Mouse (Mus musculus): ENCODE results near the gene Zmynd11. TPM values are rescaled to one million over a fixed set of nuclear protein-coding genes. Genes with fewer than 3 reads are reported as not detected.
"Not testable (repeated sequence)": the region's sequence is repeated elsewhere in the genome, so short reads cannot be mapped to it uniquely, and the experiment has no call there.

The Zmynd11 gene
- polyA plus RNA-seq, 1 experiment = 0.62 TPM

DNA sequence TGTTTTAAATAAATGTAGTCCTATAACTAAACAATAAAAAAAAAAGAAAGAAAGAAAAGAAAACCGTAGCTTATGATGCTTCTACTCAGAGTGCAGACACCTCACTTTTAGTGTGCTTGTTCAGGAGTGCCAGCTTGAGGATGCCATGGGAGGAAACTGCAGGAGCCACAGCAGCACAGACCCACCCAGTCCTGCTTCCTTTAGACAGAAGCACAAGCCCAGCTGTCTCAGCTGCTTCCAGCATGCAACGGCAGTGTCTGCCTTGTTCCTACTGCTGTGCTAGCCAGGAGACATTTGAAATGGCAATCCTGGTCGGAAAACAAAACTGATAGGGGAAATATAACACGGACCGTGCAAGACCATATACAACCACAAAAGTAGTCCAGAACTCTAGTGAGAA, 28.1 kb downstream of the Zmynd11 start:
- no peaks in the 10 kb centered on the region for H3K27me3 ChIP-seq (ENCODE audit: control insufficient read depth)
- H3K9me3 ChIP-seq (ENCODE audit: control insufficient read depth, low read length) = no peaks in the 10 kb centered on the region
- H3K4me3 ChIP-seq (replicated peaks) = no peak overlapping the region
- no peaks in the 10 kb centered on the region; the same call in none of the 2 replicates for H3K36me3 ChIP-seq (ENCODE audit: control insufficient read depth)
- no peak for TF ChIP-seq GATA1 (IDR thresholded peaks at IDR 0.05; ENCODE audit: low read length)
- TF ChIP-seq TAL1 (IDR thresholded peaks at IDR 0.05; ENCODE audit: low read length) = no peak
- H3K4me1 ChIP-seq (ENCODE audit: control insufficient read depth) = peaks cover 10% of the 10 kb centered on the region

DNA sequence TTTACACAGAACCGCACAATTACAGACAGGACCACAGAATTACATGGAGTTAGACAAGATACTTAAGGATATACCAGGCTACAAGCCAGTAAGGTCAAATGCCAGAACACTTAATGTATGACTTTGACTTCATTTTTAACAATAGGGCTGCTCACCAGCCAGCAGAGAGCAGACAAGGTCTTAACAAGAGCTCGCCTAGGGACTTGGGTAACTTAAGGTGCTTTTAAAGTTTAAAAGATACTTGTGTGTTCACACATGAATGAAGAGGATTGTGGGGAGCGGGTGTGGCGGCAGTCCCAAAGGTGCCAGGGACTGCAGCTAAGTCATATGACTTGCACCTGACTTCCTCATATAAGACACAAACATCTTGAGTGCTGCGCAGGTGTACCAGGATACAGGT, 32.9 kb downstream of the Zmynd11 start:
- H3K36me3 ChIP-seq (ENCODE audit: control insufficient read depth) = peaks cover 18% of the 10 kb centered on the region
- H3K27me3 ChIP-seq (ENCODE audit: control insufficient read depth) = not testable (repeated sequence)

DNA sequence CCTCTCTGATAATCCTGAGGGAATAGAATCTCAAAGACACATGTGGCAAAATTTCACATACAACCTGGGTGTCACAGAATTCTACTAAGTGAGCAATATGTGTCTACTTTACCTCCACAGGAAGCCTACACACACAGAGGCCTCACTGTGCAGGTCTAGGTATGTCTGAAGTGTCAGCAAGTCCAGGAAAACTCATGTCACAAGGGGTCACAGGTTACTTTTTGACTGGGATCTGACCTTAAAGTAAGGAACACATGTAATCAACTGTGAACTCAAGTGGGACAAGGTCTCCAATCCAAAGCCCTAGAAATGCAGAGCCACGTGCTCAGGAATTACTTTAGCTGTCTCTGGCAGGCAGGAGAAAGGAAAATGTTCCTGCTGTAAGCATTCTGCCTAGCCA, 36.1 kb downstream of the Zmynd11 start:
- H3K36me3 ChIP-seq (ENCODE audit: control insufficient read depth) = peaks cover 22% of the 10 kb centered on the region
- no peaks in the 10 kb centered on the region for H3K4me1 ChIP-seq (ENCODE audit: control insufficient read depth)

More for the DNA sequence above, 32.9 kb downstream of the Zmynd11 start:
- not testable (repeated sequence) for H3K9me3 ChIP-seq (ENCODE audit: control insufficient read depth, low read length); H3K4me3 ChIP-seq (replicated peaks); H3K4me1 ChIP-seq (ENCODE audit: control insufficient read depth)

DNA sequence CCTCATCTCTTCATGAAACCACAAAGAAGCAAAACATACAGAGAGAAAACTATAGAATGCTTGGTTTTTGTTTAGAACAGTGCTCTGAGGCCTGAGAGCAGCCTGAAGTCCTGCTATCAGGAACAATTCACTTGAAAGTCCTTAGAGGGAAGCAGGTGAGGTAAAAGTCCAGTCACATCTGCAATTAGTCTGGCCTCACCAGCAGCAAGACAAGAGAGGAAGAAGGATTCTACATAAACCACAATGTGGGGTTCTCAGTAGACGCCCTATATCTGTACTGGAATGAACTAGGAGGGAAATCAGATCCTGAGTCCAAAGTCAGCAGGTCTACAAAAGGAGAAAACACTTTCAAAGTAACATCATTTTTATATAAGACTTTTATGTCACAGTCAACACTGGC, 49.9 kb downstream of the Zmynd11 start:
- Histone ChIP-seq H3K36me3 (ENCODE audit: control insufficient read depth) (peaks cover 16% of the 10 kb centered on the region), H3K4me3 (replicated peaks) (no peak overlapping the region), H3K9me3 (ENCODE audit: control insufficient read depth, low read length) (no peaks in the 10 kb centered on the region), H3K4me1 (ENCODE audit: control insufficient read depth) (peaks cover 17% of the 10 kb centered on the region), H3K27me3 (ENCODE audit: control insufficient read depth) (no peaks in the 10 kb centered on the region)
- TF ChIP-seq TAL1 (IDR thresholded peaks at IDR 0.05; ENCODE audit: low read length) = no peak
- TF ChIP-seq GATA1 (IDR thresholded peaks at IDR 0.05; ENCODE audit: low read length) = no peak

More for the DNA sequence above, 36.1 kb downstream of the Zmynd11 start:
- no peak overlapping the region for H3K4me3 ChIP-seq (replicated peaks)
- TF ChIP-seq TAL1 (IDR thresholded peaks at IDR 0.05; ENCODE audit: low read length) (no peak), GATA1 (IDR thresholded peaks at IDR 0.05; ENCODE audit: low read length) (no peak)
- H3K9me3 ChIP-seq (ENCODE audit: control insufficient read depth, low read length) = no peaks in the 10 kb centered on the region
- no peaks in the 10 kb centered on the region for H3K27me3 ChIP-seq (ENCODE audit: control insufficient read depth)

DNA sequence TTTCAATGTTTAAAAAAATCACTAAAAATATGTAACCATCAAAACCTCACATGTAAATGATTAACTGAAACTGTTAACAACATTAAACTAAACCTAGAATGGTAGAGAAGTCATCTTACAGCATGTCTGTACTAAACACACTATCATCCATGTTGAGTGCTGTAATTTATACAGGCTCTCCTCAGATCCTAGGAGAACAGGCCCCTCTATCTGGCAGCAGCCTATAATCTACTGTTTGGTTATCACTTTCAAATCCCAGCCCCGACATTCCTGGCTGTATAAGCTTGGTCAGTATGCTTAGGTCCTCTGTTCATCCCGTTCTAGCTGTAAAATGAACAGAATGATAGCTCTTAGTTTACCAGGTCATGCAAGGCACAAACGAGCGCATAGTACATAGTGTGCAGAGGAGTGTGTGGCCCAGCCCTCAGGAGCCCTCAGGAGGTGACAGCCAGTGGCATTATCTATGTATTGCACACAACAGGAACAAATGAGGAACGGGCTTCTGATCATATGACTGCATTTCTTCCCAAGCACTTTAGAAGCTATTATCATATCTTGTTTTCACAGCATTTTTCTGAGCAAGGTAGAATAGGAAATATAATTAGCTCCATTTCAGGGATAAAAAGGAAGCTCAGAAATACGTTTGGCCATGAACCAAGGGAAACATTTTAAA, 51.5 kb downstream of the Zmynd11 start:
- Histone ChIP-seq H3K4me3 (replicated peaks) (peak overlapping the region; percentile 28), H3K9me3 (ENCODE audit: control insufficient read depth, low read length) (no peaks in the 10 kb centered on the region), H3K4me1 (ENCODE audit: control insufficient read depth) (peaks cover 17% of the 10 kb centered on the region), H3K36me3 (ENCODE audit: control insufficient read depth) (peaks cover 19% of the 10 kb centered on the region), H3K27me3 (ENCODE audit: control insufficient read depth) (no peaks in the 10 kb centered on the region)
- no peak for TF ChIP-seq GATA1 (IDR thresholded peaks at IDR 0.05; ENCODE audit: low read length)
- TF ChIP-seq TAL1 (IDR thresholded peaks at IDR 0.05; ENCODE audit: low read length) = no peak

DNA sequence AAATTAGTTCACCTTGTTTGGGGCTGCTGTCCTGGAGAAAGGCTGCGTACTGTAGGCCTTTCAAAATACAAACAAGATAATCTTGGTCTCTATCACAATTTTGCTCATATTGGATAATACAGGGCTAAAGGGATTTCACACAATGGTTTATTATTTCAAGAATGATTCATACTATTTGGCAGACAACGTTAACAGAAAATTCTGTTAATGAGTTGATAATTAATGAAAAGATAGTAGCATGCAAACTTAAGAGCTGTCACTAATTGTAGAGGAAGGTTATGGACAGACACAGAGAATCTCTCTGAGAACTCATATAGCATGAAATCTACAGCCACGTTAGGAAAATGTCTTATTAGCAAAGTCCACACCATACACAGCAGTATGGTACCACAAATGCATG, 52.2 kb downstream of the Zmynd11 start:
- no peaks in the 10 kb centered on the region for H3K9me3 ChIP-seq (ENCODE audit: control insufficient read depth, low read length)
- H3K36me3 ChIP-seq (ENCODE audit: control insufficient read depth) = peaks cover 20% of the 10 kb centered on the region
- no peaks in the 10 kb centered on the region for H3K27me3 ChIP-seq (ENCODE audit: control insufficient read depth)
- TF ChIP-seq TAL1 (IDR thresholded peaks at IDR 0.05; ENCODE audit: low read length) (no peak), GATA1 (IDR thresholded peaks at IDR 0.05; ENCODE audit: low read length) (no peak)
- no peak overlapping the region for H3K4me3 ChIP-seq (replicated peaks)
- H3K4me1 ChIP-seq (ENCODE audit: control insufficient read depth) = peaks cover 17% of the 10 kb centered on the region

DNA sequence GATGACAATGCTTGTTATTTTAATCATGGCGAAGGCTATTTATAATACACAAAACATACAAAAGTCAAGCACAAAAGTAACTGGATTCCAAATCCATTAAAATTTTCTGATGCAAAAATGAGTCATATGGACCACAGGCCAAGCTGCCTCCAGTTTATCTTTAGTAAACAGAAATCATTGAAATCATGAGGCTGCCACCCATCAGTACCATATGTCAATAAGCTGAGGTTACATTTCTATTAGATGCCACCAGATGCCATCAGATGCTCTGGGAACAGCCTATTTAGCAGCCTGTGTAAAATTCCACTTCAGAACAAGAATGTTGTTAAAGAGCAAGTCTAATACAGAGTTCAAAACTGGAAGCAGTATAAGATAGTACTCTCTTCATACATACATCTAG, 52.7 kb downstream of the Zmynd11 start:
- no peaks in the 10 kb centered on the region for H3K27me3 ChIP-seq (ENCODE audit: control insufficient read depth)
- peaks cover 17% of the 10 kb centered on the region for H3K4me1 ChIP-seq (ENCODE audit: control insufficient read depth)
- peaks cover 21% of the 10 kb centered on the region for H3K36me3 ChIP-seq (ENCODE audit: control insufficient read depth)
- no peaks in the 10 kb centered on the region for H3K9me3 ChIP-seq (ENCODE audit: control insufficient read depth, low read length)
- no peak overlapping the region for H3K4me3 ChIP-seq (replicated peaks)
- no peak for TF ChIP-seq TAL1 (IDR thresholded peaks at IDR 0.05; ENCODE audit: low read length)
- no peak for TF ChIP-seq GATA1 (IDR thresholded peaks at IDR 0.05; ENCODE audit: low read length)

DNA sequence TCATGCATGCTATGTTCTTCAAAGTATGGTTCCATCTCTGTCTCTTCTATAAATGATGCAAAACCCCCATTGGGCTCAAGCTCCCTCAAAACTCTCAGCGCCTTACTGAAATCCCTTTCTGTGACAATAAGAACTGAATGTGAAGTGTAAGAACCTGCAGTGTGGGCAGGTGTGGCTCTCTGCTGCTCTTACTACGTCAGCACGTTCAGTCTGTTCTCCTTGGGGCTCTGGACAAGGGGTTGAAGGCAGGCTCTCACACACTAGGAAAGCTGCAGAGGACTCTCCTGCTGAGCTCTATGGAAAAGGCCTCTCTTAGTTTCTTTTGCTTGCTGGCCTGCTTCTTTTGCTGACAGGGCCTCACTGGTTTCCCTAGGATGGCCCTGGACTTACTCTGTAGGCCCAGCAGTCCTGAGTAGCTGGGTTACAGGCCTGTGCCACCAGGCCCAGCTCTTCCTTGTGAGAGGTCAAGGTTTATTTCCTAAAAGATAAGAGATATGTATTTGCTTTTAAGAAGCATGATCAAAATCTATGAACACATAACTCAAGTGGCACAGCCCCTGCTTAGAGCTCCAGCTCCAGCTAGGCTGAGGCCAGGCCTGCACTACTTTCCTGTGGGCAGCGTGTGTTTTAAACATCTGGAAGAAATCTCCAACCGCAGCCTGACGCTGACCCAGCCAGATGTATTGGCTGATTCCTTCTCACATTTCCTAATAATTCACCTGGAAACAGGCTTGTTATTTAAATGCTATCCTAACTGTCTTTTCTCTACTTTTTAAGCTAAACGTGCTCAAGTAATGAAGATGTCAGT, 56.5 kb downstream of the Zmynd11 start:
- TF ChIP-seq GATA1 (IDR thresholded peaks at IDR 0.05; ENCODE audit: low read length) (no peak), TAL1 (IDR thresholded peaks at IDR 0.05; ENCODE audit: low read length) (no peak)
- Histone ChIP-seq H3K36me3 (ENCODE audit: control insufficient read depth) (peaks cover 18% of the 10 kb centered on the region), H3K4me3 (replicated peaks) (no peak overlapping the region), H3K4me1 (ENCODE audit: control insufficient read depth) (peaks cover 10% of the 10 kb centered on the region), H3K27me3 (ENCODE audit: control insufficient read depth) (no peaks in the 10 kb centered on the region), H3K9me3 (ENCODE audit: control insufficient read depth, low read length) (no peaks in the 10 kb centered on the region)

DNA sequence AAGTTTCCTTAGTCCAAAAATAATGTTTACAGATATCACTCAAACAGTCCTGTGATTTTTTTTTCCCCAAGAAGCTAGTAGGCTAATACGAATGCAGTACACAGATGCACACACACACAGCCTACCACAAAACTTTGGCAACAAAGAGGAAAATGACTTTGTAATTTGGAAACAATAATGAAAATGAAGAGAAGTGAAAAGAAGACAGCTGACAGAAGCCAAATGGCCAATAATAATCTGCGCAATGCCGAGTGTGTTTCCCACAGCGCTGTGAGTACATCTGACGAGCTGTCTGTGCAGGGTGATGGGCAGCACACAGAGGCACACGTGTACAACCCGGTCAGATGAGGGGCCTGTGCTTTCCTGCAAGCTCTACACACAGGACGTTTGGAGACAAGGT, 58.4 kb downstream of the Zmynd11 start:
- H3K36me3 ChIP-seq (ENCODE audit: control insufficient read depth) = peaks cover 18% of the 10 kb centered on the region
- no peak for TF ChIP-seq TAL1 (IDR thresholded peaks at IDR 0.05; ENCODE audit: low read length)
- TF ChIP-seq GATA1 (IDR thresholded peaks at IDR 0.05; ENCODE audit: low read length) = no peak

More for the DNA sequence above, 58.4 kb downstream of the Zmynd11 start:
- Histone ChIP-seq H3K4me1 (ENCODE audit: control insufficient read depth) (peaks cover 2% of the 10 kb centered on the region; the same call in 1 of the 2 replicates), H3K9me3 (ENCODE audit: control insufficient read depth, low read length) (no peaks in the 10 kb centered on the region), H3K4me3 (replicated peaks) (no peak overlapping the region), H3K27me3 (ENCODE audit: control insufficient read depth) (no peaks in the 10 kb centered on the region)
